Mouse (Mus musculus) hindbrain, embryonic 14.5 days (tissue): Measurements from ENCODE around the gene Ankle1. TPM values are rescaled to one million over a fixed set of nuclear protein-coding genes. Genes with fewer than 3 reads are reported as not detected.

Experiments used
- ATAC-seq: fragments of 200-750 bp; cut with Nextera tagmentation; 2 replicates; pipeline ENCODE4 v1.8.0; 2017; ENCODE audit warnings: moderate number of reproducible peaks, mild to moderate bottlenecking, moderate TSS enrichment, moderate library complexity; ENCODE audit not compliant: low FRiP score
- DNase-seq: peaks from one replicate; pipeline ENCODE4 v3.0.0-alpha.2; 2015; ENCODE audit warnings: low spot score
- H3K27ac ChIP-seq: fragments of 300-500 bp; sonication (generic); 2 replicates; pipeline ENCODE4 v1.5.1; 2014; ENCODE audit warnings: mild to moderate bottlenecking, moderate library complexity
- H3K27me3 ChIP-seq: fragments of 300-500 bp; sonication (generic); 2 replicates; pipeline ENCODE4 v1.6.1; 2014; ENCODE audit warnings: mild to moderate bottlenecking, low read length, mixed read lengths; ENCODE audit not compliant: control insufficient read depth, insufficient read depth
- H3K36me3 ChIP-seq: fragments of 300-500 bp; sonication (generic); replicated peaks from 2 replicates; pipeline ENCODE4 v1.6.1; 2014; ENCODE audit not compliant: control insufficient read depth, insufficient read depth
- H3K4me1 ChIP-seq: fragments of 300-500 bp; sonication (generic); replicated peaks from 2 replicates; pipeline ENCODE4 v1.6.1; 2014; ENCODE audit warnings: antibody characterized with exemption, low read length, mixed read lengths; ENCODE audit not compliant: control insufficient read depth, insufficient read depth
- H3K4me2 ChIP-seq: fragments of 300-500 bp; sonication (generic); replicated peaks from 2 replicates; pipeline ENCODE4 v1.6.1; 2014; ENCODE audit warnings: mild to moderate bottlenecking, moderate library complexity
- H3K4me3 ChIP-seq: fragments of 300-500 bp; sonication (generic); replicated peaks from 2 replicates; pipeline ENCODE4 v1.5.1; 2014; ENCODE audit warnings: mild to moderate bottlenecking, low read length
- H3K9ac ChIP-seq: fragments of 300-500 bp; sonication (generic); 2 replicates; pipeline ENCODE4 v1.6.1; 2014
- H3K9me3 ChIP-seq: fragments of 300-500 bp; sonication (generic); 2 replicates; pipeline ENCODE4 v1.6.1; 2016; ENCODE audit warnings: low read length; ENCODE audit not compliant: control insufficient read depth
- WGBS: fragments of 180-500 bp; shearing (Covaris S2); extraction: QIAGEN DNeasy Blood & Tissue Kit; methylation state at CpG from one replicate; pipeline ENCODE4 v1.1.7; 2014; 5-methylcytosine and 5-hydroxymethylcytosine counted together
- polyA plus RNA-seq: library from polyadenylated mRNA; unstranded; fragments of >200 nt; fragmentation: Nextera tagmentation; extraction: Ambion mirVana; gene quantifications from 2 replicates; pipeline ENCODE4 v1.2.1, GENCODE M21; 2014

Ankle1 gene
- polyA plus RNA-seq, 1 experiment from 2014 or later = 4.7 TPM

DNA sequence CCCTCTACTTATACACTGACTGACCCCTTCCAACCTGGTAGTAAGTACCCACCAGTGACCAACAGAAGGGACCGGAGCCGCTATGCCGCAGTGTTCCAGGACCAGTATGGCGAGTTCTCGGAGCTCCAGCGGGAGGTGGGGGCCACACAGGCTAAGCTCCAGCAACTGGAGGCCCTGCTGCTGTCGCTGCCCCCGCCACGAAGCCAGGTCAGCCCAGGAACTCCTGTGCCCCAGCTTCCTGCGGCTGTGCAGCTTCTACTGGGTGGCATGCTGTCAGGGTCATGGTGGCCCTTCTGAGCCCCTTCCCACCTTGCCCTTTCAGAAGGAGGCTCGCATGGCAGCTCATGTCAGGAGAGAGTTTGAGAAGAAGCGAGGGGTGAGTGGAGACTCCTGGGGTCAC, 33.4 kb upstream of the Ankle1 start:
- peaks cover 29% of the 10 kb centered on the region for H3K36me3 ChIP-seq
- DNase-seq = no peak
- H3K27me3 ChIP-seq = no peaks in the 10 kb centered on the region
- 84% methylated on average over 12 of the region's 12 CpGs for WGBS
- no peak overlapping the region for H3K4me2 ChIP-seq
- no peaks in the 10 kb centered on the region for H3K9me3 ChIP-seq
- H3K9ac ChIP-seq = no peak overlapping the region
- no peak overlapping the region for H3K27ac ChIP-seq
- ATAC-seq = no peak
- no peak overlapping the region for H3K4me3 ChIP-seq
- peaks cover 30% of the 10 kb centered on the region for H3K4me1 ChIP-seq

- H3K9me3 ChIP-seq = no peaks in the 10 kb centered on the region
Measured at GRCm38 (mm10) chr8:71373000-71373399, 32.8 kb upstream of the Ankle1 start.

DNA sequence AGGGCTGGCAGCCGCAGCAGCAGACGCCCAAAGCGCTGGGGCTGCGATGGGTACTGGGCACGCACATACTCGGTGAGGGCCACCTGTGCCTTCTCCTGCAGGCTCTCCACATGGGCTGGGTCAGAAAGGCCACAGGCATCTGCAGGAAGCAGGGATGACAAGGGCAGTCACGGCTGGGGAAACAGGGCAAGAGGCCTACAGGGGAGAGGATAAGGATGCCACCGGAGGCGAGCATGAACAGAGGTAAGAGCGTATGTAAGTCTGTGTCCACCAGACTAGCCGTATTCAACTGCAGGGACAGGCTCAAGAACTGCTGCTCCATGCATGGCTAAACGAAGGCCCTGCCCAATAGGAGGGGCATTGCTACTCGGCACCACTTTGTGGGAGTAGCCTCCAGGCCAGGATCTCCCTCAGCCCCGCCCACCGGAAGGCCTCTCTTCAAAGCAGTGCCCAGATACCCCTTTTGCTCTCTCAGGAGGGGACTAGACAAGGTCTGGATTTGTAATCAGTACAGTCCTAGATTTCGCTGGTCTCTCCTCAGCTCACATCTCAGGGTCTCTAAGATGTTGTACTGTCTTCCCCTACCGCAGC, 31.1 kb upstream of the Ankle1 start:
- Histone ChIP-seq H3K9ac (no peak overlapping the region), H3K36me3 (peaks cover 19% of the 10 kb centered on the region), H3K27ac (no peak overlapping the region), H3K4me2 (no peak overlapping the region), H3K4me3 (no peak overlapping the region), H3K27me3 (no peaks in the 10 kb centered on the region), H3K4me1 (peaks cover 37% of the 10 kb centered on the region), H3K9me3 (no peaks in the 10 kb centered on the region)
- 79% methylated on average over 17 of the region's 17 CpGs for WGBS
- DNase-seq (no peak), ATAC-seq (no peak)

More at GRCm38 (mm10) chr8:71373000-71373399, 32.8 kb upstream of the Ankle1 start:
- peaks cover 26% of the 10 kb centered on the region for H3K4me1 ChIP-seq
- no peak overlapping the region for H3K4me2 ChIP-seq
- H3K27ac ChIP-seq = no peak overlapping the region
- no peak overlapping the region for H3K9ac ChIP-seq
- DNase-seq (no peak), ATAC-seq (no peak)
- H3K36me3 ChIP-seq = peaks cover 29% of the 10 kb centered on the region
- H3K4me3 ChIP-seq = no peak overlapping the region
- WGBS = 88% methylated on average over 3 of the region's 3 CpGs
- no peaks in the 10 kb centered on the region for H3K27me3 ChIP-seq

GRCm38 (mm10) chr8:71375581-71376422, 30.0 kb upstream of the Ankle1 start:
- peaks cover 43% of the 10 kb centered on the region for H3K4me1 ChIP-seq
- peak; percentile 10; the same call in 1 of the 2 replicates for ATAC-seq
- H3K27ac ChIP-seq = peak overlapping the region; percentile 77
- peaks cover 15% of the 10 kb centered on the region for H3K36me3 ChIP-seq
- H3K4me3 ChIP-seq = peak overlapping the region; percentile 34
- H3K27me3 ChIP-seq = no peaks in the 10 kb centered on the region
- H3K9ac ChIP-seq = peak overlapping the region; percentile 64
- 3% methylated on average over 59 of the region's 74 CpGs for WGBS
- H3K4me2 ChIP-seq = peak overlapping the region; percentile 66
- H3K9me3 ChIP-seq = no peaks in the 10 kb centered on the region
- peak; percentile 63 for DNase-seq

GRCm38 (mm10) chr8:71376423-71377030, 29.3 kb upstream of the Ankle1 start:
- WGBS = 27% methylated on average over 8 of the region's 8 CpGs
- no peak for ATAC-seq
- H3K4me3 ChIP-seq = peak overlapping the region; percentile 34
- peak overlapping the region; percentile 66 for H3K4me2 ChIP-seq
- H3K27me3 ChIP-seq = no peaks in the 10 kb centered on the region
- peak overlapping the region; percentile 77 for H3K27ac ChIP-seq
- H3K4me1 ChIP-seq = peaks cover 46% of the 10 kb centered on the region
- peak overlapping the region; percentile 64 for H3K9ac ChIP-seq
- peaks cover 15% of the 10 kb centered on the region for H3K36me3 ChIP-seq
- no peak for DNase-seq
- no peaks in the 10 kb centered on the region for H3K9me3 ChIP-seq

DNA sequence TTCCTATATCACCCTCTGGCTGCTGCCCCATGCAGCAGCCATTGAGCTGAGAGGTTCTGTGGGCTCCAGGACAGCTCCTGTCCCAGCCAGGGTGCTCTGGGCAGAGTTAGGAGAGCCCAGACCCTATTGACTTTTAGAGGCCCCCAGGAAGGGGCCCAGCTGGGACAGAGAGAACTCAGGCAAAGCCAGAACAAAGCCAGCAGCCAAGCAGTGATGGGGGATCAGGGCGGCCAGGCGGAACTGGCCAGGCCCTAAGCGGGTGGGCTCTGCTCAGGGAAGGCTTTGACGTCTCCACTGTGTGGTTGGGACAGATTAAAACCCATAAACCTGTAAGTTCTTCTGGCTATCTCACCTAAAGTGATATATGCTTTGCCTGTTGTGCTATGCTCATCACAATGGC, 26.8 kb upstream of the Ankle1 start:
- Histone ChIP-seq H3K4me3 (peak overlapping the region; percentile 13), H3K27me3 (no peaks in the 10 kb centered on the region), H3K4me1 (peaks cover 46% of the 10 kb centered on the region)

GRCm38 (mm10) chr8:71379512-71380075, 26.2 kb upstream of the Ankle1 start:
- ATAC-seq = no peak

More for the DNA sequence above, 26.8 kb upstream of the Ankle1 start:
- no peak overlapping the region for H3K27ac ChIP-seq
- H3K36me3 ChIP-seq = peaks cover 10% of the 10 kb centered on the region
- peak overlapping the region; percentile 100 for H3K4me2 ChIP-seq
- DNase-seq = no peak
- 25% methylated on average over 4 of the region's 4 CpGs for WGBS
- no peak for ATAC-seq
- no peaks in the 10 kb centered on the region for H3K9me3 ChIP-seq
- H3K9ac ChIP-seq = peak overlapping the region; percentile 83

GRCm38 (mm10) chr8:71380178-71381171, 25.3 kb upstream of the Ankle1 start:
- Histone ChIP-seq H3K36me3 (no peaks in the 10 kb centered on the region; the same call in 1 of the 2 replicates), H3K9me3 (no peaks in the 10 kb centered on the region), H3K4me1 (peaks cover 44% of the 10 kb centered on the region), H3K27ac (no peak overlapping the region), H3K9ac (peak overlapping the region; percentile 83), H3K4me2 (peak overlapping the region; percentile 100), H3K27me3 (no peaks in the 10 kb centered on the region), H3K4me3 (peak overlapping the region; percentile 78)
- ATAC-seq (no peak), DNase-seq (no peak)
- 1% methylated on average over 71 of the region's 72 CpGs for WGBS

More at GRCm38 (mm10) chr8:71379512-71380075, 26.2 kb upstream of the Ankle1 start:
- peak overlapping the region; percentile 100 for H3K4me2 ChIP-seq
- peak overlapping the region; percentile 83 for H3K9ac ChIP-seq
- peak overlapping the region; percentile 78 for H3K4me3 ChIP-seq
- H3K9me3 ChIP-seq = no peaks in the 10 kb centered on the region
- peaks cover 4% of the 10 kb centered on the region for H3K36me3 ChIP-seq
- DNase-seq = no peak
- H3K4me1 ChIP-seq = peaks cover 46% of the 10 kb centered on the region
- WGBS = 37% methylated on average over 3 of the region's 3 CpGs
- no peak overlapping the region for H3K27ac ChIP-seq
- H3K27me3 ChIP-seq = no peaks in the 10 kb centered on the region
